Mouse (Mus musculus) erythroblast, embryonic 14.5 days (primary cell): Measurements from ENCODE around the gene Olfr763. TPM values are rescaled to one million over a fixed set of nuclear protein-coding genes. Genes with fewer than 3 reads are reported as not detected.
"Not testable (repeated sequence)": the region's sequence is repeated elsewhere in the genome, so short reads cannot be mapped to it uniquely, and the experiment has no call there.

ENCODE experiments used
- H3K27me3 ChIP-seq: 2 replicates; pipeline ENCODE4 v1.6.1; 2012; ENCODE audit warnings: inconsistent platforms; ENCODE audit not compliant: control insufficient read depth
- H3K36me3 ChIP-seq: 2 replicates; pipeline ENCODE4 v1.6.1; 2012; ENCODE audit warnings: mild to moderate bottlenecking, inconsistent platforms; ENCODE audit not compliant: control insufficient read depth
- H3K4me1 ChIP-seq: 2 replicates; pipeline ENCODE4 v1.6.1; 2012; ENCODE audit warnings: inconsistent platforms; ENCODE audit not compliant: control insufficient read depth
- H3K4me3 ChIP-seq: replicated peaks from 2 replicates; pipeline ENCODE3; 2012; ENCODE audit warnings: moderate library complexity, mild to moderate bottlenecking, inconsistent platforms
- H3K9me3 ChIP-seq: 2 replicates; pipeline ENCODE4 v1.6.1; 2012; ENCODE audit warnings: low read length, inconsistent platforms, mixed read lengths; ENCODE audit not compliant: control insufficient read depth
- GATA1 ChIP-seq: IDR thresholded peaks from 2 replicates; pipeline ENCODE4 v1.6.1; 2012; ENCODE audit warnings: low read length, inconsistent platforms, mixed read lengths
- TAL1 ChIP-seq: IDR thresholded peaks from 3 replicates; pipeline ENCODE4 v1.6.1; 2012; ENCODE audit warnings: low read length, inconsistent platforms, mixed read lengths
- polyA plus RNA-seq: library from polyadenylated mRNA; stranded (reverse); fragments of >175 nt; gene quantifications from 2 replicates; pipeline ENCODE4 v1.2.3, GENCODE M21; 2012

The Olfr763 gene
- polyA plus RNA-seq, 1 experiment, result not detected

DNA sequence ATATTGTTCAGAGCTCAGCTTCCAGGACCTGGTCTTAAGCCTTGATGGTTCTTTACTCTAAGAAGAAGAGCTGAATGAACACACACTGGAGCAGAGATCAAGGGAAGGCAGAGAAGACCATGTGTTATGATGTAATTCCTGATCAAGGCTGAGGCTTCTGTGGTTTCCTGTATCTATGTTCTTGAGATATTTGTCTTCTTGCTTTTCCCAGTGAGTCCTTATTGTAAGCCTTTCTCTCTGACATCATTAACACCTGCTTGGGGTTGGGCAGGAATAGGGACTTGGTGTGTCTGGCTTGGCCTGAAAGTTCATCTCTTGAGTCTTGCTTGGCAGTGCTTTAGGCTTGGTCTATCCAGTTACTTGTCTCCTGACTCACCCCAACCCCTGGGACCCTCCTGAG lies 19.6 kb upstream of the Olfr763 start:
- Histone ChIP-seq H3K4me1 (no peaks in the 10 kb centered on the region), H3K9me3 (peaks cover 3% of the 10 kb centered on the region; the same call in 1 of the 2 replicates), H3K36me3 (no peaks in the 10 kb centered on the region), H3K27me3 (no peaks in the 10 kb centered on the region), H3K4me3 (no peak overlapping the region)
- TF ChIP-seq GATA1, result no peak
- TF ChIP-seq TAL1, result no peak

DNA sequence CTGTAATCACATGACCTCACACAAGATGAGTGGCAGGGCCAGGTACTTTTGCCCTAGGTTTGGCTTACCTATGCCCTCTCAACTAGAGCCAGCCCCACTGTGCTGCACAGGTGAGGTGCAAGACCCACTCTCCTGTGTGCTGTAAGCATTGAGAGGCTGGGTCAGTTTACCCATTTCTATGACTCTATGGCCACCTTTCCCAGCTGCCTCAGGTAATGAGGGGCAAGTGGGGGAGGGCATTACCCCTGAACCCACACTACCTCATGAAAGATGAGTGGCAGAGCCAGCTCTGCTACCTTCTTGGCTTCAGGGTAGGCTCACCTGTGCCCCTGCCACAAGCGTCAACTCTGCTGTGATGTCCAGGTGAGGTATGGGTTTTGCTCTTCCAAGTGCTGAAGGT lies 14.8 kb upstream of the Olfr763 start:
- Histone ChIP-seq H3K9me3 (peaks cover 7% of the 10 kb centered on the region; the same call in 1 of the 2 replicates), H3K27me3 (no peaks in the 10 kb centered on the region), H3K4me3 (no peak overlapping the region), H3K4me1 (no peaks in the 10 kb centered on the region), H3K36me3 (no peaks in the 10 kb centered on the region)
- TF ChIP-seq TAL1 (no peak), GATA1 (no peak)

DNA sequence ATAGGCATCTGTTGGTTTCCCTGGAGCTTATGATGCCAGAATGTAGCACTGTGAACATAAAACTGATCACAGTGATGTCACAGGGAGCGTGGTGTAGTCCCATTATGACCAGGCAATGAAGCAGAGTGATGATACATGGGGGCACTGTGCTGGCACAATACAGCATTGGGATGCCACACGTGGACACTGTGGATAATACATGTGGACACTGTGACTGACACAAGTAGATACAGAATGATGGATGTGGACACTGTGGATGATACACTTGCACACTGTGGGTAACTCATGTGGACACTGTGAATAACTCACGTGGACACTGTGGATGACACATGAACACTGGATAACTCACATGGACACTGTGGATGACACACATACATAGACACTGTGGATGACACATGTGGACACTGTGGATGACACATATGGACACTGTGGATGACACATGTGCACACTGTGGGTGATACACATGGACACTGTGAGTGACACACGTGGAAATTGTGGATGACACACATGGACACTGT lies 14.0 kb upstream of the Olfr763 start:
- TF ChIP-seq TAL1, result no peak
- TF ChIP-seq GATA1, result no peak
- H3K27me3 ChIP-seq, result no peaks in the 10 kb centered on the region
- peaks cover 7% of the 10 kb centered on the region; the same call in 1 of the 2 replicates for H3K9me3 ChIP-seq

DNA sequence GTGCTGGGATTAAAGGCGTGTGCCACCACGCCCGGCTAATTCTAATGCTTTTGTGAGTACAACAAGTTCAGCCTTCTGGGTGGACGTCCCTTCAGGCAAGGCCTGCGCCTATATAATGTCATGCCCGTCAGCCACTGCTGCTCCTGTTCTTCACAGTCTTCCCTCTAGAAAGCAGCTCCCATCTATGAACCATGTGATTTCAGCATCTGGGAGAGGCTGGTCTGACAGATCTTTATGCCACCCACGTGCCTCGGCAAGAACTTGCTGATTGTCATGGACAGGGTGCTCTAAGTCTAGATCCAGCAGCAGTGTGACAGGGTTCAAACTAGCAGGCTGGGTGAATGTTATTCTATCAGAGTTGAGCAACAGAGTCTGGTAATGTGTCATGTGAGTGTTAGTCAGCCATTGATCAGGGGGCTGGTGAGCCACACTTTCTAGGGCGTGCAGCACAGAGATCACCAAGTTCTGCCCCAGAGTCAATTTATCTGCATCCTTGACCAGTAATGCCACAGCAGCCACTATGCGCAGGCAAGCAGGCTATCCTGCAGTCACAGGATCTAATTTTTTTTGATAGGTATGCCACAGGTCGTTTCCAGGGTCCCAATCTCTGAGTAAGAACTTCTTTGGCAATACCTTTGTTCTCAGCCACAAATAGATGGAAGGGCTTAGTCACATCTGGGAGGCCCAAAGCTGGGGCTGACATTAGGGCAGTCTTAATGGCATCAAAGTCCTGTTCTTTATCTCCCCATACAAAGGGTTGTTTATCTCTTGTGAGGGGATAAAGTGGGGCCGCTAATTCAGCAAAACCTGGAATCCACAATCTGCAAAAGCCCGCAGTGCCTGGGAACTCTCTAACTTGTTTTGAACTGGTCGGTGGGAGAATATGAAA lies 6.3 kb upstream of the Olfr763 start:
- no peaks in the 10 kb centered on the region for H3K36me3 ChIP-seq
- no peaks in the 10 kb centered on the region for H3K4me1 ChIP-seq
- H3K27me3 ChIP-seq, result no peaks in the 10 kb centered on the region
- no peak for TF ChIP-seq TAL1
- TF ChIP-seq GATA1, result no peak
- H3K4me3 ChIP-seq, result no peak overlapping the region
- H3K9me3 ChIP-seq, result peaks cover 18% of the 10 kb centered on the region

More for the DNA sequence above, 14.0 kb upstream of the Olfr763 start:
- no peaks in the 10 kb centered on the region for H3K4me1 ChIP-seq
- no peaks in the 10 kb centered on the region for H3K36me3 ChIP-seq
- H3K4me3 ChIP-seq, result no peak overlapping the region

DNA sequence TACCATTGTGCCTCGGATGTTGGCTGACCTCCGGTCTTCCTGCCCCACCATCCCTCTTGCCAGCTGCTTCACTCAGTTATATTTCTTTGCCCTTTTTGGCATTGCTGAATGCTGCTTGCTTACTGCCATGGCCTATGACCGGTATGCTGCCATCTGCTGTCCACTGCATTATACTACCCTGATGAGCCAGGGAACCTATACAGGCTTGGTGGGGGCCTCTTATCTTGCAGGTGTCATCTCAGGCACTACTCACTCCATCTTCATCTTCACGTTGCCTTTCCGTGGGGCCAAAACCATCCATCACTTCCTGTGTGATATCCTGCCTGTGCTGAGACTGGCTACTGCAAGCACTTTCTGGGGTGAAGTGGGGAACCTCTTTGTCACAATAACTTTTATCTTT lies 920 bp downstream of the Olfr763 start:
- H3K4me1 ChIP-seq, H3K4me3 ChIP-seq, H3K27me3 ChIP-seq, H3K36me3 ChIP-seq: not testable (repeated sequence)
- H3K9me3 ChIP-seq, result peaks cover 13% of the 10 kb centered on the region

DNA sequence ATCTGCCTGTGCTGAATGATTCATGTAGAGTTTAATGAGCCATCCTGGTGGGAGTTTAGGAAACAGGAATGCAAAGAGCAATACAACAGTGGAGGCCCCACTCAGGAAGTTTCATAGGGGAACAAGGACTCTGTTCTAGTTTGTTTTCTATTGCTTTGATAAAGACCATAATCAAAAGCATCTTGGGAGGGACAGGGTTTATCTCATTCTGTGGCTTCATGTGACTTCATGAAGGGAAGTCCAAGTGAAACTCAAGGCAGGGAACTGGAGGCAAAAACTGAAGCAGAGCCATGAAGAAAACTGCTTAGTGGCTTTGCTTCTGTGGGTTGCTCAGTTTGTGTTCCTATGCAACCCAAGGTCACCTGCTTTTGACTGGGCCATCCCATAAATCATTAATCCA lies 3.9 kb downstream of the Olfr763 start:
- Histone ChIP-seq H3K4me1 (no peaks in the 10 kb centered on the region), H3K9me3 (no peaks in the 10 kb centered on the region), H3K27me3 (no peaks in the 10 kb centered on the region), H3K36me3 (no peaks in the 10 kb centered on the region), H3K4me3 (no peak overlapping the region)
- TF ChIP-seq GATA1 (no peak), TAL1 (no peak)

DNA sequence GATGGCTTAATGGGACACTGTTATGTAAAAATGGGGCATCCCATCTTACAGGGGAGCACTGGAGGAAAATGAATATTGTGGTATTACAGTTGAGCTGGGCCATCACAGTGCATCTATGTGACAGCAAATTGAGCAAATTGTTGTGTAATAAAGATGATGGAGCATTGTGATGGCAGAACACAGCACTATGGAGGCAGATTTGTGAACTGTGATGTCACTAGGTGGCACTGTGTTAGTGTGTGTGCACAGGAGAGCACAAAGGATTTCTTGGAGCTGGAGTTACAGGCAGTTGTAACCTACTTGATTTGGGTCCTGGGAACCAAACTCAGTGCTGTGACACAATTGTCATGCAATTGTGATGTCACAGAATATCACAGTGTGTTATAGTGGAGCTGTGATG lies 12.7 kb downstream of the Olfr763 start:
- TF ChIP-seq TAL1 (no peak), GATA1 (no peak)
- Histone ChIP-seq H3K4me3 (no peak overlapping the region), H3K9me3 (no peaks in the 10 kb centered on the region), H3K4me1 (no peaks in the 10 kb centered on the region), H3K36me3 (no peaks in the 10 kb centered on the region), H3K27me3 (no peaks in the 10 kb centered on the region)

DNA sequence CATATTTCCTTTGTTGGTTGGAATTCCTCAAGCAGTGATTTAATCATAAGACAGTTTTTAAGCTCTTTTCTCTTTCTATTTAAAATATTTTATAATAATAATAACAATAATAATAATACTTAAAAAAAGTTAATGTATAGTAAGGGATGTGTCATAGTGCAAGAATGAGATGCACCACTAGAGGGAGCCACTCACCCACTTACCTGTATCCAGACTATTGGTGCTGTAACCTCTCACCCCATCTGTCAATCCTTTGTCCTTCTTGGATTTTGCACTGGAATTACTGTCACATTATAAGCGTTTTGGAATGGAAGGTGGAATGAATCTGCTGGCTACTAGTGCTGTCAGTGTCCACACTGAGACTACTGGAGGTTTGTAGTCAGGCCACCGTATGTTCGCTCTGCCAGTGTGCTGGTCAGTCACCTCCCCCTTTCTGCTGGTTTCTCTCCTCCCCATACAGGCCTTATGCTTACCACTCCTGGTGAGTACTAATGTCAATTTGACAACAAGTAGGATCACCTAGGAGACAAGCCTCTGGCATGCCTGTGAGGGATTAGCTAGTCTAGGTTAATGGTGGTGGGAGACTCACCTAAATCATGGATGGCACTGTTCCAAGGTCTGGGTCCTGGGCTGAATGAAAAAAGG lies 15.5 kb downstream of the Olfr763 start:
- no peaks in the 10 kb centered on the region for H3K4me1 ChIP-seq
- H3K4me3 ChIP-seq, result no peak overlapping the region
- no peaks in the 10 kb centered on the region for H3K27me3 ChIP-seq
- no peaks in the 10 kb centered on the region for H3K36me3 ChIP-seq
- TF ChIP-seq TAL1 (no peak), GATA1 (no peak)
- H3K9me3 ChIP-seq, result no peaks in the 10 kb centered on the region

DNA sequence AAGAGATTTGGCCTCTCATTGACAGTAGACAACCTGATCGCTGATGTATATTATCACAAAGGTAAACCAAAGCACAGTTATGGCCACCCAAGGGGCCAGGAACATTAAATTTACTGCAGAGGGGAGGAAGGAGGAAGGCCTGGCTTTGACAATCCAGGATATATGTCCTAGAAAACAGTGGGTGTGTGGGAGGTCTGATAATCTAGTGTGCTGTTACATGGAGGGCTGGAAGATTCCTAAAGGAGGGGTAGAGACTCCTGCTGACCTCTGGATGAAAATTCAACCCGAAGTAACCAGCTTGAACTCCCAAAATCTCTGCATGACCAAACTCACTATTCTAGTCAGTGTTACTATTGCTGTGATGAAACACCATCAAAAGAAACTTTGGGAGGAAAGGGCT lies 17.8 kb downstream of the Olfr763 start:
- H3K27me3 ChIP-seq, result no peaks in the 10 kb centered on the region
- no peaks in the 10 kb centered on the region for H3K4me1 ChIP-seq
- no peaks in the 10 kb centered on the region for H3K9me3 ChIP-seq
- no peak overlapping the region for H3K4me3 ChIP-seq
- no peaks in the 10 kb centered on the region for H3K36me3 ChIP-seq
- TF ChIP-seq TAL1 (no peak), GATA1 (no peak)
